Mouse (Mus musculus): ENCODE data around the gene 1700025C18Rik.

1700025C18Rik gene

GRCm38 (mm10) chr2:165078045-165078444, 12.5 kb downstream of the 1700025C18Rik start:
- DNase-seq (ENCODE audit: low spot score), result no peak

- no peak for DNase-seq (ENCODE audit: low spot score)
Observed at GRCm38 (mm10) chr2:165077055-165077454, 13.5 kb downstream of the 1700025C18Rik start.

GRCm38 (mm10) chr2:165074937-165075336, 15.6 kb downstream of the 1700025C18Rik start:
- peak; percentile 71 for DNase-seq (ENCODE audit: low spot score)

GRCm38 (mm10) chr2:165074081-165074884, 16.3 kb downstream of the 1700025C18Rik start:
- no peak for DNase-seq (ENCODE audit: low spot score)

- DNase-seq (ENCODE audit: low spot score), result no peak
Observed at GRCm38 (mm10) chr2:165073381-165073781, 17.2 kb downstream of the 1700025C18Rik start.

- peak; percentile 44 for DNase-seq (ENCODE audit: low spot score)
Observed at GRCm38 (mm10) chr2:165070096-165070816, 20.3 kb downstream of the 1700025C18Rik start.

GRCm38 (mm10) chr2:165068806-165069205, 21.7 kb downstream of the 1700025C18Rik start:
- no peak for DNase-seq (ENCODE audit: low spot score)

- DNase-seq (ENCODE audit: low spot score), result no peak
Observed at GRCm38 (mm10) chr2:165064489-165064888, 26.1 kb downstream of the 1700025C18Rik start.

- DNase-seq (ENCODE audit: low spot score), result no peak
Observed at GRCm38 (mm10) chr2:165061638-165062433, 28.7 kb downstream of the 1700025C18Rik start.

- DNase-seq (ENCODE audit: low spot score), result no peak
Observed at GRCm38 (mm10) chr2:165059961-165060360, 30.6 kb downstream of the 1700025C18Rik start.

- DNase-seq (ENCODE audit: low spot score), result no peak
Observed at GRCm38 (mm10) chr2:165056377-165057085, 34.0 kb downstream of the 1700025C18Rik start.

GRCm38 (mm10) chr2:165055905-165056304, 34.6 kb downstream of the 1700025C18Rik start:
- DNase-seq (ENCODE audit: low spot score), result no peak

- peak; percentile 40 for DNase-seq (ENCODE audit: low spot score)
Observed at GRCm38 (mm10) chr2:165054888-165055852, 35.4 kb downstream of the 1700025C18Rik start, which contains the start of gene Cd40. TSS of gene Cd40 (plus strand) at chr2:165055627.

- no peak for DNase-seq (ENCODE audit: low spot score)
Observed at GRCm38 (mm10) chr2:165051566-165051965, 39.0 kb downstream of the 1700025C18Rik start.

- no peak for DNase-seq (ENCODE audit: low spot score)
Observed at GRCm38 (mm10) chr2:165050826-165051548, 39.6 kb downstream of the 1700025C18Rik start.

- DNase-seq (ENCODE audit: low spot score), result no peak
Observed at GRCm38 (mm10) chr2:165049044-165049443, 41.5 kb downstream of the 1700025C18Rik start.

- DNase-seq (ENCODE audit: low spot score), result no peak
Observed at GRCm38 (mm10) chr2:165043729-165044128, 46.8 kb downstream of the 1700025C18Rik start.

- DNase-seq (ENCODE audit: low spot score), result no peak
Observed at GRCm38 (mm10) chr2:165043090-165043636, 47.4 kb downstream of the 1700025C18Rik start.

GRCm38 (mm10) chr2:165042126-165042525, 48.4 kb downstream of the 1700025C18Rik start:
- no peak for DNase-seq (ENCODE audit: low spot score)
